Mouse (Mus musculus): ENCODE results near the gene Cchcr1. TPM values are rescaled to one million over a fixed set of nuclear protein-coding genes. Genes with fewer than 3 reads are reported as not detected.
"Not testable (repeated sequence)": the region's sequence is repeated elsewhere in the genome, so short reads cannot be mapped to it uniquely, and the experiment has no call there.

Gene Cchcr1
- 17.3 and 20.5 TPM in 2 replicates for polyA plus RNA-seq (2015; fragmentation: Nextera tagmentation; extraction: Ambion mirVana)

GRCm38 (mm10) chr17:35516652-35517500, at the start of gene Cchcr1, which contains the start of gene Tcf19:
Gene Cchcr1 (plus strand): TSS chr17:35517100.
Gene Tcf19 (minus strand): TSS chr17:35516824.
- peak; percentile 96 for ATAC-seq (ENCODE audit: low FRiP score, low TSS enrichment)
- peaks cover 30% of the 10 kb centered on the region for H3K4me1 ChIP-seq (ENCODE audit: insufficient read depth, low read length)
- WGBS, result under 1% methylated on average over 66 of the region's 67 CpGs
- H3K9ac ChIP-seq (replicated peaks; ENCODE audit: low read length), result peak within 1 kb of the TSS; percentile 75
- H3K4me3 ChIP-seq (ENCODE audit: low read length), result peak within 1 kb of the TSS; percentile 68
- peaks cover 10% of the 10 kb centered on the region for H3K36me3 ChIP-seq (ENCODE audit: insufficient read depth, low read length)
- no peaks in the 10 kb centered on the region for H3K9me3 ChIP-seq (ENCODE audit: low read length)
- H3K27me3 ChIP-seq (ENCODE audit: insufficient read depth, low read length), result no peaks in the 10 kb centered on the region
- peak within 1 kb of the TSS; percentile 81 for H3K4me2 ChIP-seq (replicated peaks; ENCODE audit: low read depth, low read length)
- H3K27ac ChIP-seq (ENCODE audit: low read length), result peak within 1 kb of the TSS; percentile 34

GRCm38 (mm10) chr17:35468936-35469335, 48.0 kb upstream of the Cchcr1 start:
- H3K9ac ChIP-seq (replicated peaks; ENCODE audit: low read length); H3K4me1 ChIP-seq (ENCODE audit: insufficient read depth, low read length): not testable (repeated sequence)
- 57% methylated on average over 3 of the region's 3 CpGs for WGBS

GRCm38 (mm10) chr17:35469842-35470751, 46.8 kb upstream of the Cchcr1 start, which contains the start of gene H2-Q10:
Gene H2-Q10 (plus strand): TSS chr17:35470089.
- Histone ChIP-seq H3K27me3 (ENCODE audit: insufficient read depth, low read length) (peaks cover 23% of the 10 kb centered on the region), H3K4me2 (replicated peaks; ENCODE audit: low read depth, low read length) (peak within 1 kb of the TSS; percentile 95), H3K27ac (ENCODE audit: low read length) (no peak within 1 kb of the TSS), H3K36me3 (ENCODE audit: insufficient read depth, low read length) (no peaks in the 10 kb centered on the region), H3K4me3 (ENCODE audit: low read length) (peak within 1 kb of the TSS; percentile 53), H3K9me3 (ENCODE audit: low read length) (no peaks in the 10 kb centered on the region), H3K4me1 (ENCODE audit: insufficient read depth, low read length) (peaks cover 4% of the 10 kb centered on the region; the same call in 1 of the 2 replicates), H3K9ac (replicated peaks; ENCODE audit: low read length) (peak within 1 kb of the TSS; percentile 32; the same call in 1 of the 2 replicates)
- under 1% methylated on average over 80 of the region's 80 CpGs for WGBS
- ATAC-seq (ENCODE audit: low FRiP score, low TSS enrichment), result peak; percentile 67

More at GRCm38 (mm10) chr17:35468936-35469335, 48.0 kb upstream of the Cchcr1 start:
- H3K9me3 ChIP-seq (ENCODE audit: low read length); H3K4me2 ChIP-seq (replicated peaks; ENCODE audit: low read depth, low read length); H3K4me3 ChIP-seq (ENCODE audit: low read length); H3K27ac ChIP-seq (ENCODE audit: low read length); H3K36me3 ChIP-seq (ENCODE audit: insufficient read depth, low read length); ATAC-seq (ENCODE audit: low FRiP score, low TSS enrichment): not testable (repeated sequence)
- peaks cover 23% of the 10 kb centered on the region for H3K27me3 ChIP-seq (ENCODE audit: insufficient read depth, low read length)

- no peak overlapping the region for H3K4me3 ChIP-seq (ENCODE audit: low read length)
- 1% methylated on average over 9 of the region's 9 CpGs for WGBS
- H3K36me3 ChIP-seq (ENCODE audit: insufficient read depth, low read length), result no peaks in the 10 kb centered on the region
- no peak overlapping the region for H3K27ac ChIP-seq (ENCODE audit: low read length)
- H3K4me1 ChIP-seq (ENCODE audit: insufficient read depth, low read length), result no peaks in the 10 kb centered on the region
- no peak overlapping the region for H3K9ac ChIP-seq (replicated peaks; ENCODE audit: low read length)
- H3K27me3 ChIP-seq (ENCODE audit: insufficient read depth, low read length), result no peaks in the 10 kb centered on the region
- no peaks in the 10 kb centered on the region for H3K9me3 ChIP-seq (ENCODE audit: low read length)
- ATAC-seq (ENCODE audit: low FRiP score, low TSS enrichment), result no peak
- H3K4me2 ChIP-seq (replicated peaks; ENCODE audit: low read depth, low read length), result no peak overlapping the region
These were observed 32.8 kb upstream of the Cchcr1 start for GRCm38 (mm10) chr17:35484066-35484465.

GRCm38 (mm10) chr17:35485702-35486101, 31.2 kb upstream of the Cchcr1 start:
- Histone ChIP-seq H3K4me3 (ENCODE audit: low read length) (no peak overlapping the region), H3K4me2 (replicated peaks; ENCODE audit: low read depth, low read length) (no peak overlapping the region), H3K9me3 (ENCODE audit: low read length) (no peaks in the 10 kb centered on the region), H3K9ac (replicated peaks; ENCODE audit: low read length) (no peak overlapping the region), H3K36me3 (ENCODE audit: insufficient read depth, low read length) (no peaks in the 10 kb centered on the region), H3K4me1 (ENCODE audit: insufficient read depth, low read length) (no peaks in the 10 kb centered on the region), H3K27ac (ENCODE audit: low read length) (no peak overlapping the region), H3K27me3 (ENCODE audit: insufficient read depth, low read length) (no peaks in the 10 kb centered on the region)
- ATAC-seq (ENCODE audit: low FRiP score, low TSS enrichment), result no peak
- 28% methylated on average over 4 of the region's 4 CpGs for WGBS

- 60% methylated on average over 10 of the region's 10 CpGs for WGBS
- Histone ChIP-seq H3K4me3 (ENCODE audit: low read length) (no peak overlapping the region), H3K27ac (ENCODE audit: low read length) (no peak overlapping the region), H3K36me3 (ENCODE audit: insufficient read depth, low read length) (no peaks in the 10 kb centered on the region), H3K9ac (replicated peaks; ENCODE audit: low read length) (no peak overlapping the region), H3K4me2 (replicated peaks; ENCODE audit: low read depth, low read length) (no peak overlapping the region), H3K4me1 (ENCODE audit: insufficient read depth, low read length) (no peaks in the 10 kb centered on the region), H3K27me3 (ENCODE audit: insufficient read depth, low read length) (no peaks in the 10 kb centered on the region), H3K9me3 (ENCODE audit: low read length) (no peaks in the 10 kb centered on the region)
- no peak for ATAC-seq (ENCODE audit: low FRiP score, low TSS enrichment)
These were observed 30.2 kb upstream of the Cchcr1 start for GRCm38 (mm10) chr17:35486726-35487125.

- H3K4me1 ChIP-seq (ENCODE audit: insufficient read depth, low read length), result no peaks in the 10 kb centered on the region
- no peak overlapping the region for H3K4me3 ChIP-seq (ENCODE audit: low read length)
- no peak overlapping the region for H3K9ac ChIP-seq (replicated peaks; ENCODE audit: low read length)
- no peak overlapping the region for H3K4me2 ChIP-seq (replicated peaks; ENCODE audit: low read depth, low read length)
- H3K9me3 ChIP-seq (ENCODE audit: low read length), result no peaks in the 10 kb centered on the region
- WGBS, result 94% methylated on average over 2 of the region's 2 CpGs
- H3K27me3 ChIP-seq (ENCODE audit: insufficient read depth, low read length), result no peaks in the 10 kb centered on the region
- H3K27ac ChIP-seq (ENCODE audit: low read length), result no peak overlapping the region
- ATAC-seq (ENCODE audit: low FRiP score, low TSS enrichment), result no peak
- no peaks in the 10 kb centered on the region for H3K36me3 ChIP-seq (ENCODE audit: insufficient read depth, low read length)
These were observed 28.9 kb upstream of the Cchcr1 start for GRCm38 (mm10) chr17:35488041-35488440.

GRCm38 (mm10) chr17:35490320-35490719, 26.6 kb upstream of the Cchcr1 start:
- H3K9ac ChIP-seq (replicated peaks; ENCODE audit: low read length), result no peak overlapping the region
- no peak overlapping the region for H3K27ac ChIP-seq (ENCODE audit: low read length)
- ATAC-seq (ENCODE audit: low FRiP score, low TSS enrichment), result no peak
- H3K36me3 ChIP-seq (ENCODE audit: insufficient read depth, low read length), result no peaks in the 10 kb centered on the region
- H3K4me1 ChIP-seq (ENCODE audit: insufficient read depth, low read length), result no peaks in the 10 kb centered on the region
- H3K4me3 ChIP-seq (ENCODE audit: low read length), result no peak overlapping the region
- H3K4me2 ChIP-seq (replicated peaks; ENCODE audit: low read depth, low read length), result no peak overlapping the region
- no peaks in the 10 kb centered on the region for H3K9me3 ChIP-seq (ENCODE audit: low read length)
- no peaks in the 10 kb centered on the region for H3K27me3 ChIP-seq (ENCODE audit: insufficient read depth, low read length)
- 59% methylated on average over 5 of the region's 5 CpGs for WGBS

GRCm38 (mm10) chr17:35497124-35497523, 19.8 kb upstream of the Cchcr1 start:
- Histone ChIP-seq H3K36me3 (ENCODE audit: insufficient read depth, low read length) (no peaks in the 10 kb centered on the region), H3K4me3 (ENCODE audit: low read length) (no peak overlapping the region), H3K4me1 (ENCODE audit: insufficient read depth, low read length) (no peaks in the 10 kb centered on the region), H3K4me2 (replicated peaks; ENCODE audit: low read depth, low read length) (no peak overlapping the region), H3K9ac (replicated peaks; ENCODE audit: low read length) (no peak overlapping the region), H3K27ac (ENCODE audit: low read length) (no peak overlapping the region), H3K27me3 (ENCODE audit: insufficient read depth, low read length) (no peaks in the 10 kb centered on the region), H3K9me3 (ENCODE audit: low read length) (no peaks in the 10 kb centered on the region)
- ATAC-seq (ENCODE audit: low FRiP score, low TSS enrichment), result no peak
- 96% methylated on average over 7 of the region's 7 CpGs for WGBS

Measured in kidney, embryonic 16.5 days (tissue).